Mouse (Mus musculus) kidney, adult 2 months (tissue): ENCODE measurements at regions not wholly inside any gene's neighbourhood (a gene's known extent, or its start where the extent isn't known, plus 50 kb on each side); places are given as distances from the start of the nearest gene placed in this dataset.
"Not testable (repeated sequence)": the region's sequence is repeated elsewhere in the genome, so short reads cannot be mapped to it uniquely, and the experiment has no call there.

ENCODE experiments used
- CTCF ChIP-seq: fragments of 200-500 bp; conservative IDR thresholded peaks from 2 replicates; pipeline ENCODE4 v1.5.1; 2011; ENCODE audit warnings: low read depth, mild to moderate bottlenecking, control low read depth, low read length, moderate library complexity, mixed read lengths; ENCODE audit not compliant: insufficient read depth, insufficient read length
- POLR2A ChIP-seq: fragments of 200-500 bp; IDR thresholded peaks from one replicate; pipeline ENCODE4 v1.6.1; 2011; ENCODE audit warnings: low read depth, low read length, control low read depth

GRCm38 (mm10) chr14:74309451-74309850 lies 331.2 kb upstream of the Htr2a start:
- not testable (repeated sequence) for TF ChIP-seq POLR2A, CTCF
